Mouse (Mus musculus): ENCODE measurements around the gene Olfr1039.
"Not testable (repeated sequence)": the region's sequence is repeated elsewhere in the genome, so short reads cannot be mapped to it uniquely, and the experiment has no call there.

The Olfr1039 gene

DNA sequence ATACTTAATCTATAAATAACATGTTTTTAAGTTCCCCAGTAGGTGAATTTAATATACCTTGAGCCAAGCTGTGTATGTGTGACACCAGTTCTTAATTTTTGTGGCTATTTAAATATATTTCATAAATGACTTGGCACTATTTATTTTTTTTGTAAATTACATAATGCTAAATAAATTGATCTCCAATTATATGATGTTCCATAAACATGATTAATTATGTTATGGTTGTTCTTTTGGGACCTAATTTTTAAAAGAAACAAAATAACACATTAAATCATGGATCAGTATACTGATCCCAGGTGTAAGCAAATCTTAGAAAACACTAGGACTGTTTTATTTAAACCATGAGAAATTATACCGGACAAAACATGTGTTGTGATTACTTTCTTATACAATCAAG is at the start of gene Olfr1039:
Gene Olfr1039 (minus strand): TSS at position 101 of the 400 bp plus-strand sequence.
- in situ Hi-C loops (cut with MseI, MboI), result no loop called here

DNA sequence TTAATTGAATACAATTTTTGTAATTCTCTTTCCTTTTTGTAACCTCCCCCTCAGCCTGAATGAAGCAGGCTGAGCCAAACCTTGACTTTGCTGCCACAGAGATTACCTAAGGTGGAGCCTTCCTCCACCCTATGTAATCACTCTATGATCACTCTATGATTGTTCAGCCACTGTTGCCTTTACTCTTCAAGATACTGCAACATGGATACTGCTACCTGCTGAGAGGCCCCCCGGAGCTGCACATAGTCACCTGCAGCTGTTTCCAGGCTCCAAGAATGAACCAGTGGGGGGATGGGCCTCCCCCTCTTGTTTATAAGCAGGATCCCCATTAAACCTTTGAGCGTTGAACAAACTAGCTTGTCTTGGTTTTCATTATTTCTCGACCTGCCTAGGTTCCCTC is 44.2 kb upstream of the Olfr1039 start:
- in situ Hi-C loops (cut with MseI, MboI), result no loop called here

GRCm38 (mm10) chr2:86177720-86178119 is 42.0 kb upstream of the Olfr1039 start, which contains the start of gene Olfr1044:
Gene Olfr1044 (minus strand): TSS chr2:86177820.
- in situ Hi-C loops (cut with MseI, MboI), result no loop called here

GRCm38 (mm10) chr2:86175422-86175821 is 39.7 kb upstream of the Olfr1039 start:
- in situ Hi-C loops (cut with MseI, MboI), result not testable (repeated sequence)

- in situ Hi-C loops (cut with MseI, MboI), result no loop called here
Measured at GRCm38 (mm10) chr2:86167422-86167821, 31.7 kb upstream of the Olfr1039 start, which contains the start of gene Olfr1043. Gene Olfr1043 (minus strand): TSS chr2:86167522.

- in situ Hi-C loops (cut with MseI, MboI), result no loop called here
Measured at GRCm38 (mm10) chr2:86161738-86162137, 26.0 kb upstream of the Olfr1039 start, which contains the start of gene Olfr1042. Gene Olfr1042 (minus strand): TSS chr2:86161838.

DNA sequence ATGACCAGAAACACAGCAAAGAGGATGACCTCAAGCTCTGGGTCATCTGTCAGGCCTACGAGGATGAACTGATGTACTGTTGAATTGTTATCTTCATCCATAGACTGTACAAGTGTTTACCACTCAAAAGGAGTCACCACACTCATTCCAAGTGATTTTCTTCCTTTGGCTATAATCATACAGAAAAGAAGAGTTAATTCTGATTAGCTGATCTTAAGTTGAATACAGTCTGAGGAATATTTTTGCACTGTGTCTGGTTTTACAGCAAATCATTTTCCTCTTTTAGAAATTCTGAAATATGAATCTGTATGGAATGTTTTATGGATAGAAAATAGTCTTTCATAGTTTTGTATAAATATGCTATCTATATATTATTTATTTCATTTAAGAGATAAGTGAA is 10.9 kb upstream of the Olfr1039 start, which contains the start of gene Olfr1040:
Gene Olfr1040 (minus strand): TSS at position 101 of the 400 bp plus-strand sequence.
- in situ Hi-C loops (cut with MseI, MboI), result no loop called here

GRCm38 (mm10) chr2:86087285-86087684 is 48.4 kb downstream of the Olfr1039 start, which contains the start of gene Olfr1037:
Gene Olfr1037 (minus strand): TSS chr2:86087385.
- in situ Hi-C loops (cut with MseI, MboI), result no loop called here

- in situ Hi-C loops (cut with MseI, MboI), result not testable (repeated sequence)
Measured at GRCm38 (mm10) chr2:86080478-86080877, 55.2 kb downstream of the Olfr1039 start.
